Mouse (Mus musculus) lung, postnatal 4 days (tissue): ENCODE measurements at regions not wholly inside any gene's neighbourhood (a gene's known extent, or its start where the extent isn't known, plus 50 kb on each side); places are given as distances from the start of the nearest gene placed in this dataset.

Experiments
- DNase-seq, 2 experiments: peaks; one replicate each; pipeline ENCODE4 v3.0.0; 2021

DNA sequence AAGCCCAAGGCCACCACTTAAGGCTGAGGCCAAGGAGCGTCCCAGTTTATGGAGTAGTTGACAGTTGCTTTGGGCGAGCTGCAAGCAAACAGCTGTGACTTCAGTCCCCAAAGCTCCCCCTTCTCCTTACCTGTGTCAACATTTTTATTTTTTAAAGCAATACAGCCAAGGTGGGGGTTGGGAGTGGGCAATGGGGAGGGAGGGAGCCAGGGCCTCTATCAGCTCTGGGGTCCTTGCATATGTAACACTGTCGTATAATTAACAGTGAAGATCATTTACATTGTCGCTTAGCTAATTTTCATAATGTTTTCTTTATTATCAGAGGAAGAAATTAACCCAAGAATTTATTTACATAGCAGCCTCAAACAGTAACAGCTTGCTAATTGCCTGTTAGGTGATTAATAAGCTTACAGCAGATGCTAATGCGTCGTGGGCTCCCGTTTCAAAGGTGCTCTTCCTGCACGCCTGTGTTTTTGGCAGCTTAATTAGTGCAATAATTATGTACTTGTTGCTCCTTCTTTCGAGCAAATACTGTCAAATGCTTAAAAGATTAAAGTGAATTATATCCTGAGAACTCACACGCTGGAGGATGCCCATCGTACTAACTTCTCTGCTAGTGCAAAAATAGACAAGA, 227.4 kb upstream of the Tle3 start:
- DNase-seq = no peak

- no peak for DNase-seq
Observed at GRCm38 (mm10) chr9:61145738-61146137, 226.4 kb upstream of the Tle3 start.

- peak in 1 of 2 experiments; percentile 48 for DNase-seq
Observed at GRCm38 (mm10) chr9:61151201-61151600, 221.0 kb upstream of the Tle3 start.

- peak; percentile 70 to 89 for DNase-seq
Observed at GRCm38 (mm10) chr9:61151901-61152337, 220.2 kb upstream of the Tle3 start.

DNA sequence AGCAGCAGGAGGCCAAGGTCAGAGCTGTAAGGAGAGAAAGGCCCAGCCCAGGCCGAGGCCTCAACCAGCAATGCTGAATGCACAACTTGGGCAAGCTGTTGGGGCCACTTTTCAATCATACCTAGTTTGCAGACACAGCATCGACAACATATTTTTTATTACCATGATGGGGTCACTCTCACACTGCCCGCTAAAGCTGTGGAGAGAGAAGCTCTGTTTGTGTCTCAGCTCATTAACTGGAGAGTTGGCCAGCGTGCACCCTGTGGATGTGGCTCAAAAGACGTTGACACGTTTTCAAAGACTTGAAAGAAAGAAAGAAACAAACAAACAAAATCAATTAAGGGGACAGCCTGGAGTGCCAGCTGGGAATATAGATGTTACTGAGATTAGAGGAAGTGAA, 217.4 kb upstream of the Tle3 start:
- DNase-seq = peak in 1 of 2 experiments; percentile 76

- peak in 1 of 2 experiments; percentile 46 for DNase-seq
Observed at GRCm38 (mm10) chr9:61155851-61156250, 216.3 kb upstream of the Tle3 start.

GRCm38 (mm10) chr9:61158192-61158770, 213.9 kb upstream of the Tle3 start:
- peak in 1 of 2 experiments; percentile 70 for DNase-seq

DNA sequence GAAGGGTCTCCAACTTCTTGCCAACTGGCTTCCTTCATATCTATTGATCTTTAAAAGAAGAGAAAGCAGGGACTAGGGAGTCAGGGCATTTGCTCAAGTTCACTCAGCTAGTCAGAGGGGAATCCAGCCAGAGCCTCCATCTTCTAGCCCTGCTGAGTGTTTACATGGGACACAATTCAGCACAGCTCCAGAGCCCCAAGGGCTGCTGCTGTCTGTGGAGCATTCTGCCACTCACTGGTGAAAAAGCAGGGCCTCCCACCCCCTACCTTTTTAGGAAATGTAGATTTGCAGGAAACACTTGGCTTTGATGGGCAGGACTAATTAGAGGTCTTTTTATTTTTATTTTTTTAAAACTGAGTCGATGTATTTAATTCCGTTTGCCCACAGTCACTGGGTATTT, 213.0 kb upstream of the Tle3 start:
- peak in 1 of 2 experiments; percentile 40 for DNase-seq

DNA sequence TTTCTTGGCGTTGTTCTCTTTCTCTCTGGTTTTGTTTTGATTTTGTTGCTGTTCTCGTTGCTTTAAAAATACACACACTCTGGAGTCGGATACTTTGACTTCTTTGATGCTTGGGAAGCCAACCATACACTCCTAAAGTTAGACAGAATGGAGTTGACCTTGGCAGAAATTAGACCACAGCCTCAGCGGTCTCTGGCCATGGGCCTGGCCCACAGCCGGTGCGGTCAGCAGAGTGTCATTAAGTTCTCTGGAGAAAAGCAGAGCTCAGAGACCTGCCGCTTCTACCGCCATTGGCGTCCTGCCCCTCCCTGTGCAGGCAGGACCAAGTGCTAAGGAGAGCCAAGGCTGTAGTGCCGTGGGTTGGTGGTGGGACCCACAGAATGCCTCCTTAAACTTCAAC, 212.6 kb upstream of the Tle3 start:
- peak; percentile 53 to 85 for DNase-seq

- no peak for DNase-seq
Observed at GRCm38 (mm10) chr9:61162884-61163283, 209.3 kb upstream of the Tle3 start.

GRCm38 (mm10) chr9:61163671-61164288, 208.4 kb upstream of the Tle3 start:
- peak; percentile 54 to 82 for DNase-seq

GRCm38 (mm10) chr9:61164501-61165251, 207.5 kb upstream of the Tle3 start:
- peak; percentile 50 to 84 for DNase-seq

- DNase-seq = no peak
Observed at GRCm38 (mm10) chr9:61166115-61166514, 206.1 kb upstream of the Tle3 start.

DNA sequence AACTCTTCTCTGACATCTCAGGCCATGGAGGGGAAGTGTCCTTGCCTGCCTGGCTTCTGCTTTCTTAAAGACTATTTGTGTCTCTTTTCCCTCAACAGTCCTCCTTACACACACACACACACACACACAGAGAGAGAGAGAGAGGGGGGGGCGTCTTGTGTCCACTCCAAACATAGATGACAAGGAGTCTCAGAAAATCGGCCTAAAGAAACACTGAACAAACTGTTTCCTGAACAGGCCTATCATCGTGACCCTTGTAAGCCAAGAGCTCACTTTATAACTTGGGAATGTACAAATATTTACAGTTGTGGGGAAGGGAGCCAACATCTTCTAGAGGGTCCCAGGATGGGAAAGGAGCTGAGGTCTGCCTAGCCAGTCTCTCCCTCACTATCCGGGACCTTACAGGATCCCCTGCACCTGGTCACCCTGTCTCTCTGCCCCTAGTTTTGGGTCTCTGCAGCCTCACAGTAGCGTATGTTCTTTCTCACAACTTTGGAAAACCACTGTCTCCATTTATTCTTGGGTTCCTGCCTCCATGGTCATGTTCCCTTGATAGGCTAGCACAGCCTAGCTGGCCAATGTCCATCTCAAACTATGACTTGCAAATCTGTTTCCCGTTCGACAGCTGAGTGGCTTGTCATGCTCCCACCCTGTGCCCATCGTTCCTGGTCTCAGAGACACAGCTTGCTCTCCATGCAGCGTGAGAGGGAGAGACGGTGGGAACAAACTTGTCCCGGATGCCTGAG, 204.9 kb upstream of the Tle3 start:
- DNase-seq = peak; percentile 41 to 61

GRCm38 (mm10) chr9:61168931-61169330, 203.2 kb upstream of the Tle3 start:
- DNase-seq = no peak

GRCm38 (mm10) chr9:61169506-61170090, 202.6 kb upstream of the Tle3 start:
- DNase-seq = no peak

GRCm38 (mm10) chr9:61170921-61171320, 201.2 kb upstream of the Tle3 start:
- no peak for DNase-seq

GRCm38 (mm10) chr9:61172421-61172820, 199.7 kb upstream of the Tle3 start:
- DNase-seq = no peak

GRCm38 (mm10) chr9:61173548-61173947, 198.6 kb upstream of the Tle3 start:
- no peak for DNase-seq

DNA sequence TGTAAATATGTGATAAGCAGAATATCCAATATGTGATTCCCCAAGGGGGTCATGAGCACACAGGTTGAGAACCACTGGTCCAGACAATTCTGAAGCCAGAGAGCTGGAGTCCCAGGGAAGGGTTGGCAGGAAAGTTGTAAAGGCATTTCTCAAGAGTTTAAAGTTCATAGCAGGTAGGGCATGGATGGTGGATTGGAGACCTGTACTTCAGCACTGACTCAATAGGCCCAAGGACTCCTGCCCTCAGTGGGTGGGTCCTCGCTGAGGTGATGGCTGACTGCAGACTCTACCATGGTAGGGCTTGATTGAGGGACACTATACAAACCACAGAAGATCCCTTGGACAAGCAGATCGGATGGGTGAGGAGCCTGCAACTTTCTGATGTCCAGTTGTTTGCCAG, 196.8 kb upstream of the Tle3 start:
- DNase-seq = no peak

DNA sequence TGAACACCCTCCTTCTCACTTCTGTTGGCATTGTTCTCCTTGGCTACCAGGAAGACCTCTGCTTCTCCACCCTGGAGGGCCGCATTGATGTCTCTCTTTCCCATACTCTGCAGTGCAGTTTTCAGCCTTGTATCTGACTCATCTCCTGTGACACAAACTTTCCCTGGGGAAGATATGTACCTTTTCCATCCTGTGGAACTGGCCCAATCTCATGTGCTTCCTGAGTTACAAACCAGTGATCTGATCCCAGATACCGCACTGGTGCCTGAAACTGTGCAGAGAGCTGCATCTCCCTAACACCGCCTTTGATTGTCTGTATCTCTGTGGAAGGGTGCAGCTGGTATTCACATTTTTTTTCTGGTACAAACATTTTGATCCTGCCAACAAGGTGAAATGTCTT, 195.3 kb upstream of the Tle3 start:
- no peak for DNase-seq
